Mouse (Mus musculus): ENCODE measurements around the gene Fyb2. TPM values are rescaled to one million over a fixed set of nuclear protein-coding genes. Genes with fewer than 3 reads are reported as not detected.

Fyb2 gene
- polyA plus RNA-seq, 1 experiment from 2014 or later: not detected

- 91% methylated on average over 1 of the region's 1 CpGs for WGBS
These were observed 136.8 kb downstream of the Fyb2 start for GRCm38 (mm10) chr4:105050041-105050440.

GRCm38 (mm10) chr4:105051291-105051690 lies 138.0 kb downstream of the Fyb2 start:
- H3K36me3 ChIP-seq: no peaks in the 10 kb centered on the region
- DNase-seq (ENCODE audit: low spot score): no peak
- no peaks in the 10 kb centered on the region for H3K9me3 ChIP-seq (replicated peaks)
- no peak overlapping the region for H3K27ac ChIP-seq
- WGBS: 96% methylated on average over 5 of the region's 5 CpGs
- H3K4me1 ChIP-seq: peaks cover 5% of the 10 kb centered on the region
- no peak overlapping the region for H3K4me3 ChIP-seq
- H3K27me3 ChIP-seq (ENCODE audit: low read depth, poor library complexity, severe bottlenecking): no peaks in the 10 kb centered on the region

More at GRCm38 (mm10) chr4:105050041-105050440, 136.8 kb downstream of the Fyb2 start:
- peaks cover 5% of the 10 kb centered on the region for H3K4me1 ChIP-seq
- H3K9me3 ChIP-seq (replicated peaks): no peaks in the 10 kb centered on the region
- H3K27me3 ChIP-seq (ENCODE audit: low read depth, poor library complexity, severe bottlenecking): no peaks in the 10 kb centered on the region
- H3K4me3 ChIP-seq: no peak overlapping the region
- DNase-seq (ENCODE audit: low spot score): no peak
- no peak overlapping the region for H3K27ac ChIP-seq
- H3K36me3 ChIP-seq: no peaks in the 10 kb centered on the region

Other genes starting within 250 kb of the Fyb2 start
- not detected in 2 replicates for gene C8b, start 147.1 kb upstream of the Fyb2 start, polyA plus RNA-seq (2016; fragmentation: Nextera tagmentation; extraction: Ambion mirVana)
- gene Gm17662, start 56.1 kb upstream of the Fyb2 start, polyA plus RNA-seq (2016; fragmentation: Nextera tagmentation; extraction: Ambion mirVana): not detected in 2 replicates
- gene C8a, start 37.1 kb upstream of the Fyb2 start, polyA plus RNA-seq (2016; fragmentation: Nextera tagmentation; extraction: Ambion mirVana): not detected in 2 replicates
- 0.36 and 0.39 TPM in 2 replicates for gene Prkaa2, start 196.4 kb downstream of the Fyb2 start, polyA plus RNA-seq (2016; fragmentation: Nextera tagmentation; extraction: Ambion mirVana)
- 58.9 and 75.2 TPM in 2 replicates for gene Plpp3, start 243.9 kb downstream of the Fyb2 start, polyA plus RNA-seq (2016; fragmentation: Nextera tagmentation; extraction: Ambion mirVana)